Mouse (Mus musculus) mouse trophoblast stem cell (cell line): ENCODE results near the gene March5.
"Not testable (repeated sequence)": the region's sequence is repeated elsewhere in the genome, so short reads cannot be mapped to it uniquely, and the experiment has no call there.

ENCODE experiments used
- in situ Hi-C, 2 experiments: fragments of 300-500 bp; cut with MseI, MboI; formaldehyde crosslinking; loops; 2 replicates in 1 of 2; 3 replicates in 1 of 2; pipeline ENCODE4 v1.15.1; 2025

March5 gene

DNA sequence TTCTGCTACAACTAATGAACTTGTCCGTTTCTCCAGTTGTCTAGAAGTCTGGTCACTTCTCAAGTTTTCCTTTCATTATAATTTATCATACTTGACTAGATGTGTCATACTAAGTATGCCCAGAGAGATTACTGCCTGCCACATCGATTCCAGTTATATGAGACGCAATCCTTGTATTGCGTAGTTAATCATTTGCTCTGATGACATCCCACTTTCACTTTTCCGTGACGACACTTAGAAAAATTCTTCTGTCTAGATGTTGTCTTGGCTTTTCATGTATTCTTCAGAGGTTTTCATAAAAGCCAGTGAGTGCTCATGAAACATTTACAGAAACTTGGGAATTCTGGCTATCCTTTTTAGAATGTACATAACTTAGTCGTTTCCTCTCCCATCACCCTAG lies 1.6 kb downstream of the March5 start:
- in situ Hi-C loops, result no loop called here

DNA sequence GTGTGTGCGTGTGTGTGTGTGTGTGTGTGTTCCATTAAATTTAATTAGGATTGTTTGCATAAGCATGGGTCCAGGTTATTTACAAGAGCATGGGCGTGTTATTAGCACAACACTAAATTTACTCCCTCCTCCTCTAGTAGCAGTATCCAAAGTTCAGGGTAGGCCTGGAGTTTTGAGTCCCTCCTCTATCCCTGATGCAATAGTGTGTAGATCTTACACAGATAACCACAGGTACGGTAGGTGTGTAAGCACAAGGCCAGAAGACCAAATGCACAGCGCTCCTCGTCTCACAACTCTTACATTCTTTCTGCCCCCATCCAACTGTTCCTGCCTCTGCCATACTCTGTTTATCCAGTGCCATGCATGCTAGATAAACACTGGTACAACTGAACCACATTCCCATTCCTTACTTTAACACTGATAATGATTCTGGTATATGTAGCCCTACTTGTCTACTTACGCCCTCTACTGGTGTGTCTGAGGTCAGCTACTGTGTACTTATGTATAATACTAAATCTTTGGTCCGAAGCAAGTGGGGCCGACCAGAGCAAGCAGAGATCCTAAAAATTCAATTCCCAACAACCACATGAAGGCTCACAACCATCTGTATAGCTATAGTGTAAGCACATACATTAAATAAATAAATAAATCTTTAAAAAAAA lies 2.3 kb downstream of the March5 start:
- in situ Hi-C loops, result no loop called here

DNA sequence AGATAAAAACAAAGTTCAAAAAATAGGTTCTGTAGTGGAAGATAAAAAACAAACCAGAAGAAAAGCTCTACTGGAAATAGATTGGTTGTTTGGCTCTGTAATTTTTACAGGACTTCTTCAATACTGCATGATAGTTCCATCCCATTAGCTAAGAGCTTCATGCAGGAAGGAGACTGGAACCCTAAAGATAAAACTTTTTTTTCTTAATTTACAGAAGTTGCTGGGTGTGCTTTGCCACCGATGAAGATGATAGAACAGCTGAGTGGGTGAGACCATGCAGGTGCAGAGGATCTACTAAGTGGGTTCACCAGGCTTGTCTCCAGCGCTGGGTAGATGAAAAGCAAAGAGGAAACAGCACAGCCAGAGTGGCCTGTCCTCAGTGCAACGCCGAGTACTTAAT lies 3.1 kb downstream of the March5 start:
- in situ Hi-C loops, result no loop called here

DNA sequence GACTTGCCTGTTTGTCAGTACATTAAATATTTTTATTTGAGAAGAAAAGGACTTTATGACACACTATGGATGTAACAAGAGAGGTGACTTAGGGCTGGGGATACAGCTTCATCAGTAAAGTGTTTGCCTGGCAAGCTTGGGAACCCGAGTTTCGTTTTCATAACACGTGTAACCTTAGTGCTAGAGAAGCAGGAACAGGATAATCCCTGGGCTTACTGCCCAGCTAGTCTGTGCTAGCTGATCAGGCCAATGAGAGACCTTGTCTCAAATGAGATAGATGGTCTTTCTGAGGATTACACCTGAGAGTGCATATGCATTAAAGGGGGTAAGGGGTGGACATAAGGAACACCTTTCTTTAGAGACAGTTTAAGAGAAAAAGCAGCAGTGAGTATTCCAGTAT lies 4.1 kb downstream of the March5 start:
- in situ Hi-C loops, result no loop called here

DNA sequence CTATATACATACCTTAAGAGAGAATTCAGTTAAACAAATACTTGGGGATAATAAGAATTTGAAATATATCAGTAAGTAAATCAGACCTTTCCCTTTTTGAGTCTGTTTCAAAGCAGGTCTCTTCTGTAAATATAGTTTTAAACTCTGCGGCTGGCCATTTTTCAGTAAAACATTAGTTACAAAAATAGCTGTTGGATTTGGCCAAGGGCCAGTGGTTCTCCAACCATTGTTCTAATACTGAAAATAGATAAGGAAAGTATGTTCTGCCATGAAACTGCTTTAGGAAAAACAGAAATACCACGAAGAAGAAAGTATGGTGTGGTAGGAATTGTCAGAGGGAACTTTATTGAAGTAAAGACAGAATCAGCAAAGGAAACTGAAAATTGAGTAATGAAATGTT lies 7.4 kb downstream of the March5 start:
- in situ Hi-C loops, result no loop called here

DNA sequence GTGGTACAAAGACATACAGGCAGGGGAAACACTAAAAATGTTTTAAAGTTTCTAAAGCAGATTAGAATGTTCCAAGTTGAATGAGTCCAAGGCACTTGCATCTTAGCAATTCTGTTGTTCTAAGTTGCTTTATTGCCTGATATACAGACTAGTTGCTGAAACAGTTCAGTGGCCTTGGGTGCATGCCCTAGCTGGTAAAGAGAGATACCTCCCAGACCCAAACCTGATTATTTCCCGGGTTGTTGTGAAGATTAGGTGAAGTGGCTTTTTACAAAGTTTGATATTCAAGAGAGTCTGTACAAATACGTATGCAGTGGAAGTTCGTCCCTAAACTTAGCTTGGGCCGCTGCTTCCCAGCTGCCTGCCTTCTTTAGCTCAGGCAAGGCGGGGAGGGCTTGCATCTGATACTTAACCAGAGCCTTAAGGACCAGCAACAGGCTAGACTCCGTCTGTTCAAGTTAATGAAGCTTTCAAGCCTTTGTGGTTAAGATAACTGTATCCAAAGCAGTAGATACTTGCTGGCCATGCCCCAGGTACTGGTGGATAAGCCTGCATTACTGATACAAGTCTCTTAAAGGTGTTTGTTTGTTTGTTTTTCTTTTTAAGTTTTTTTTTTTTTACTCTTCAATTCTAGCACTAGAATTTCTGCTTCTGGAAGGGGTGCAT lies 18.0 kb downstream of the March5 start:
- in situ Hi-C loops, result no loop called here

DNA sequence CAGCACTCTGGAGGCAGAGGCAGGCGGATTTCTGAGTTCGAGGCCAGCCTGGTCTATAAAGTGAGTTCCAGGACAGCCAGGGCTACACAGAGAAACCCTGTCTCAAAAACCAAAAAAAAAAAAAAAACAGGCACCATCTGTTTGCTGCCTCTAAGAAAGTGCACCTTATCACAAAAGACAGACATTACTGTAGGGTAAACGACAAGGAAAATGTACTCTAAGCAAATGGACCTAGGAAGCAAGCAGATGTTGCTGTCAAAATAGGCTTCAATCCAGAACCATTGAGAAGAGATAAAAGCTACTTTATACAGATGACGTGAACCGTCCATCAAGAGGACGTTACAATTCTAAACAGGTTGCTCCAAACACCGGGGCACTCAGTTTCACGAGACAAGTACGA lies 25.3 kb downstream of the March5 start:
- in situ Hi-C loops, result not testable (repeated sequence)

DNA sequence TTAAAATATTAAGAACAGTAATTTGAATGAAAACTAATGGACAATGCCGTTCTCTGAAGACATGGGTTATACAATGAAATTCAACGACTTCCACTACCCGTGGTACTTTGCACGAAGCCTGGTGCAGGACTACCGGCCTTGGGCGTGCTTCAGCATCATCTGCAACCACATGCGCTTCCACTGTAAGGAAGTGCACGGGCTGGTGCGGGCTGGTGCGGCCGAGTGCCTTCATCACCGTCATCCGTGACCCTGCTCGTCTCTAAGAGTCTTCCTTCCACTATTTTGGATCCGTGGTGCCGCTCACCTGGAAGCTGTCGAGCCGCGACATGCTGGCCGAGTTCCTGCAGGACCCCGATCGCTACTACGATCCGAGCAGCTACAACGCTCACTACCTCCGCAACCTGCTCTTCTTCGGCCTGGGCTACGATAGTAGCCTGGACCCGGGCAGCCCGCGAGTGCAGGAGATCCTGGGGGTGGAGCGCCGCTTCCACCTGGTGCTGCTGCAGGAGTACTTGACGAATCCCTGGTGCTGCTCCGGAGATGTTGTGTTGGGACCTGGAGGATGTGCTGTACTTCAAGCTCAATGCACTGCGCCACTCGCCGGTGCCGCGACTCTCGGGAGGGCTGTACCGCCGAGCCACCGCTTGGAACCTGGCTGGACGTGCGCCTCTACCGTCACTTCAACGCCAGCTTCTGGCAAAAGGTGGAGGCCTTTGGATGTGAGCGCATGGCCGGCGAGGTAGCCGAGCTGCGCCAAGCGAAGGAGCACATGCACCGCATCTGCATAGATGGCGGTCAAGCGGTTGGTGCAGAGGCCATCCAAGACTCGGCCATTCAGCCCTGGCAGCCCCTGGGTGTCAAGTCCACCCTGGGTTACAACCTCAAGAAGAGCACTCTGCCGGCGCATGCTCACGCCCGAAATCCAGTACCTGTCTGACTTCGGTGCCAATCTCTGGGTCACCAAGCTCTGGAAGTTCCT lies 26.5 kb downstream of the March5 start:
- in situ Hi-C loops, result no loop called here

DNA sequence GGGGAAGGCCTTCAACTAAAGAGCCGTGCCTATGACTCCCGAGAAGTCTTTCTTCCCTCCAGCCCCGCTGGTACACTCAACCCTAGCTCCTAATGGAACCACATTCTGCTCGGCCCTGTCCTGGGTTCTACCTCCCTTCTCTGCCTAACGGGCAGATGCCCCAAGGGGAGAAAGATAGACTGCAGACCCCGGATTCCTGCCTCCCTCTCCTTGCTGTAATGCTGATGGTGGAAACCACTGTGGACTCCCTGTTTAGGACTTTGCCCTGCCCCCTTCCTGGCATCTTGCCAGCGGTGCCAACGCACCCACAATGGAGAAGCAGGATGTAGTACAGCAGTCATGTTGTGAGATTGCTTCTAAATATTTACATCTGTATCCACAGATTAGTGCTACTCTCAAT lies 28.5 kb downstream of the March5 start:
- in situ Hi-C loops, result no loop called here

DNA sequence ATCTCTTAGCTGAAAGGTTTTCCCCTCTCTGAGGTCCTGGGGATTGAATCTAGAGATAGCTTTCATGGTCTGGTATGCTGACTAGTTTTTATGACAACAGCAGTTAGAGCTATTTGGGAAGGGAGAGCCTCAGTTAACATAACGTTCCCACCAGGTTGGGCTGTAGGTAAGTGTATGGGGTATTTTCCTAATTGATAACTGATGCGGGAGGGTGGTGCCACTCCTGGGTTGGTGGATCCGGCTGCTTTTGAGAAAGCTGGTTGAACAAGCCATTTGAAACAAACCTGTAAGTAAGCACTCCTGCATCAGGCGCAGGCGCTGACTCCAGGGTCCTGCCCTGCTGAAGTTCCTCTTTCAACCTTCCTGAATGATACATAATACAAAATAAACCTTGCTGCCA lies 30.0 kb downstream of the March5 start:
- in situ Hi-C loops, result no loop called here

DNA sequence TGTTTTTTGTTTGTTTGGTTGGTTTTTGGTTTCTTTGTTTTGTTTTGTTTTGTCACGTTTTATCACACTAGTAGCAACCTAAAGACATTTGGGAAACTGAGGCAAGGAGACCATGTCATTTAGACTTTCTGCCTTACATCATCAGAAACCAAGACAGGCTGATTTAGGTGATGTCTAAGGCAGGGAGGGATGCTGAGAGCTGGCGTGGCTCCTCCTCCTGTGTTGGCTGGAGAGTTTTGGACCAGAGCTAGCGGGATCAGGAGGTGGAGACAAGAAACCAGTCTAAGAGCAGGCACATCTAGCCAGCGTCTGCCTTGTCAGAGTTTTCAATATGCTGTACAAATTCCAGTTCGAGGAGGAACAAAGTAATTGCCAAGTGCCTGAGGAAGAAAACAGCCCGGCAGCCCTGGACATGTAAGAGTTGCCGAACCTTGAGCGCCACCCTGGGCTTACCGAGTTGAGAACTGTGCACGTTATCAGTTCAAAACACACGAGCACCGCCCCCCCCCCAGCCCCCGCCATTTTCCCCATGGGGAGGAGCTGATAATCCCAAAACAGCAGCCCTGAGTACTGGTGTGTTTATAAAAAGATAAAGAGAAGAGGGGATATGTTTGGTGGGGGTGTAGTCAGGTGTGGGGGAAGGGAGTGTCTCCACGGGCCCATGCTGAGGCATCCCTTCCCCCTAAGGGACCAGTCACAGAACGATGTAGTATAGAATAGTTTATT lies 30.5 kb downstream of the March5 start:
- in situ Hi-C loops, result no loop called here

DNA sequence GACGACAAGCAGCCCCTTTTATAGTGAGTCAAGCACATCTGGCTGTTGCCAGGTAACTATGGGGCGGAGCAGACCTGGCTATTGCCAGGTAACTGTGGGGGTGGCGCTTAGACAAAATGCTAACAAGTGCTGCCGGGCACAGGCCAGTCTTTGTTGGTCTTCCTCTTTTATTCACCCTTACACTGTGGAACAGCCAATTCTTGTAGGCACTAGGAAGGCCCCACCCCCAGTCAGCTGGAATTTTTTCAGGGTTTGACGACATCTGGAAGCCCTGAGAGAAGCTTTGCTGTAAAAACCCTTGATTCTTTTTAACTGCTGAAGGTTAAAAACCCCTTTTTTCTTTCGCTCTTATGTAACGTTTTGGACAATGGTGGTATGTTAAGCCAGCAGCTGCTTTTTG lies 31.3 kb downstream of the March5 start:
- in situ Hi-C loops, result no loop called here

DNA sequence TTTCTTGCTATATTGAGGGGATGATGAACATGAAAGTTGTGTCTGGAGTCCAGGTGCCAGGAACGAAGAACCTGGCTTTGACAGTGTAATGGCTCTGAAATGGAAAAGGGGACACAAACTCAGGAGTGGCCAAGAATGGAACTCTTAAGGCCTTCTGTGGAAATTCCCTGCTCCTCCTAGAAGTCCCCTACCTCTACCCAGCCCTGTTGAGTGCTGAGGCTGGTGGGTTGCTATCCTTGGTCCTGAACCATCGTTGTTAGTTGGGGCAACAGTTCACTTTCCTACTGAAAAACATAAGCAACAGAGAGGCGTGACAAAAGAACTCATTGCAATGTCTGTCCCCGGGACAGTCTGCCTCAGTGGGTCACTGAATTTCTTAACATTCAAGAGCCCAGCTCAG lies 31.8 kb downstream of the March5 start:
- in situ Hi-C loops, result no loop called here

DNA sequence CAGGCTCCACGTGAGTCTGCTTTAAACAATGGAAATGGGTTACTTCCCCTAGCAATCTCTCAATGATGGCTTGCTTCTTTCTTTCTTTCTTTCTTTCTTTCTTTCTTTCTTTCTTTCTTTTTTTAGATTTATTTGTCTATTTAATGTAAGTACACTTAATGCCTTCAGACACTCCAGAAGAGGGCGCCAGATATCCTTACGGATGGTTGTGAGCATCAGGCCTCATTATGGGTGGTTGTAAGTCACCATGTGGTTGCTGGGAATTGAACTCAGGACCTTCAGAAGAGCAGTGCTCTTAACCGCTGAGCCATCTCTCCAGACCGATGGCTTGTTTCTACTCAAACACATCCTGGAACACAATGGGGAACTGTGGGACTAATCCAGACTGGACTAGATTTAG lies 33.9 kb downstream of the March5 start:
- in situ Hi-C loops, result no loop called here

DNA sequence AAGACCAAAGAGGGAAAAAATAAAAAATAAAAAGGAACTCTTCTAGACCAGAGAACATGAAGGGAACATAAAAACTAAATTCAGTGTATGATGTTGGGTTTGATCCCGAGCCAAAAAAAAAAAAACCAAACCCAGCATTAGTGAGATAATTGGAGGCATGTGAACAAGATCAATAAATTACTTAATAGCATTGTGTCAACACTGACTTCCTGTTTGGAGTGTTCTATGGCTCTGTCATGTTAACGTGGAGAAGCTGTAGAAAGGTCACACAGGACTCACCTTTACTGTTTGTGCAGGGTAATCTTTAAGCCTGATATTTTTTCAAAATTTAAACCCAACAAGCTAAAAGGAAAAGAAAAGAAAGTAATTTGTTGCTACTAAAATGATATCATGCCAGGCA lies 35.4 kb downstream of the March5 start:
- in situ Hi-C loops, result no loop called here

DNA sequence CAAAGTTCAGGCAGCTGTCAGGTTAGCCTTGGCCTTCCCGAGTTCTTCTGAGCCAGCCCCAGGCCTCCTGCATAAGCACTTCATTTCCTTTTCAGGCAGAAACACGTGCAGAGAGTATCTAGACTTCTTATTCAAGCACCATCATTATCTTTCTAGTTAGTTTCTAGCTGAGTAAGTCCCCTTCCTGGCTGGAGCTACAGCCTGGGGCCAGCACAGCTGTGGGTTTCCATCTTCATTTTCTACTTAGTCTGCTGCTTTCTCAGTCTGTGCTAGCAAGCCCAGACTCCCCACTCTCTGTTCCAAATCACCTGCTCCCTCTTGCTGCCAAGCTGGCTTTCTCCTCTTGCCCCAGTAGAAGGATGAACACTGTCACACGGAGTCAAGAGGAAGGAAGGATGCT lies 39.5 kb downstream of the March5 start:
- in situ Hi-C loops, result no loop called here

DNA sequence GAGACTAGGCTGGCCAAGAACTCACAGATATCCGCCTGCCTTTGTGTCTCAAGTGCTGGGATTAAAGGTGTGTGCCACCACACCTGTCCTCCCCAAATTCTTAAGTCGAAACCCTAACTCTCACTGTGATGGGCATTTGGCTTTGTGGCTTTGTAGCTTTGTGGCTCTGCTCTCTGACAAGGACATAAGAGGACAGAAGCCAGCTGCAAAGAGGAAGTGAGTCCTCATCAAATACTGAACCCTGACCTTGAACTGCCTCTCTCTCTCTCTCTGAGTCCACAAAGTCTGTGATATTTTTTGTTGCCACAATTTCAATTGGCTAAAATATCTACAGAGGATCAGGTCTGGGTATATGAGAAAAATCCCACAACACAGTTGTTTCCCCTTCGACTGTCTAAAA lies 40.9 kb downstream of the March5 start:
- in situ Hi-C loops, result no loop called here

DNA sequence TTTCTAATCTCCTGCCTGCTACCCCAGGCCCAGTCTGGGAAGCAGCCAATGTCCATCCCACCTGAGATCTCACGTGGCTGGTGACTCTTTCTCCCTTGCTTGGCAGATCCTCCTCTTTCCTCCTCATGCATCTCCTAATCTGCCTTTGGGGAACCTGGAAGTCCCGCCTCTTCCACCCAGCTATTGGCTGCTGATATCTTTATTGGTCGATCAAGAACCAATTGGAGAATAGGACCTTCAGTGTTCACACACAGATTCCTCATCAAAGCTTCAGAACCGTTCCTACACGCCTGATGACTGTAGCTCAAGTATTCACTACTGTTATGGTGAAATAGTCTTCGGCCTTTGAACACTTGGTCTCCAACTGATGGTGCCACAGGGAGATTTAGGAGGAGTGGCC lies 44.8 kb downstream of the March5 start:
- in situ Hi-C loops, result loop anchor here in 1 of 2 experiments (25.0 kb wide), 1 partner anchor 190 kb away; no protein-coding TSS in a partner anchor

DNA sequence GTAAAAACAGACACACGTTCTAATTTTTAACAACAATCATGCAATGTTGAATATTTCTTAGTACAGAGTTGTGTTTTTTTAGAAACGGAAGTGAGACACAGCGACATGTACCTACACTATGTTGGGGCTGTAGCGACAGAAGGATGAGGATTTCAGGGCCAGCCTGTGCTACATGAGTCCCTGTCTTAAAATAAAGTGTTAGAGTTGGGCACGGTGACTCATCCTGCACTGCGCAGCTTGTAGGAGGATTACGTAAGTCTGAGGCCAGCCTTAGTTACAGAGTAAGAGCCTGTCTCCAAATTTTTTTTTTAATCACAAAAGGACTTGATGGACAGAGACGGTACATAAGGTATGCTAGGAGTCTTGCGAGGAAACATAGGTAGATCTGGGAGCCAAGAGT lies 48.0 kb downstream of the March5 start:
- in situ Hi-C loops, result loop anchor here in 1 of 2 experiments (25.0 kb wide), 1 partner anchor 193 kb away; no protein-coding TSS in a partner anchor

DNA sequence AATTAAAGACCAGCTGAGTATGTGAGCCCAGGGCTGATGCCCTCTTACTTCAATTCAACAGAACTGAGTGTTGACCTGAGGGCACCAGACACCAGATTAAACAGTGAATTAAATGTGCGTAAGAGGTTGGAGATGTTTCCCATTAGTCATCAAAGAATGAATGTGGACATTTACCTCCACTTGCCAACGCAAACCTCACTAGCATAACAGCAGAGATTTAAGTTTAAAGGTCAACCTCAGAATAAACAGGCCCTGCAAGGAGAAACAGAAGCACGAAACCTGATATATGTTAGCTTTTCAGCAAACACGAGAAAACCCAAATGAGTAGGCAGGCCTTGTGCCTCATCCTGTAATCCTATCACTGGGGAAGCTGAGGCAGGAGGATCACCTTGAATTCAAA lies 55.0 kb downstream of the March5 start:
- in situ Hi-C loops, result loop anchor here (10.0 to 25.0 kb wide), 2 partner anchors 200 to 218 kb away; no protein-coding TSS in a partner anchor

DNA sequence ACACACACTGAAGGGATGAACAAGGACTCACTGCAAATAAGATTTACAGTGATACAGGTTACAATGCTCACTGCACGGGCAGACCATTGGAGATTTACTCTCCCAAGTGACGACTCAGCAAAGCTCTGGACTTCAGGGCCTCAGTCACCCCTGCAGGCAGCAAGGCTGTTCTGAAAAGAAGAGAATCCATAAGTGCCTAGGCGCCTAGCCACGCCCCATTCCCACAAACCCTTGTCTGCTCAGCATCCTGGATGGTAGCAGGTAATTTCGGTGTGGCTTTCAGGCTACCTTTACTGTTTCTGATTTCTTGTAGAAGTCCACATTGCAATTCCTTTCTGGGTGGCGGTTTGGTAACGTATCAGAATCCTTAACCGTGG lies 56.2 kb downstream of the March5 start:
- in situ Hi-C loops, result loop anchor here (10.0 to 25.0 kb wide), 2 partner anchors 201 to 219 kb away; no protein-coding TSS in a partner anchor
